Mouse (Mus musculus) MEL (cell line): ENCODE results near the gene Vps50. TPM values are rescaled to one million over a fixed set of nuclear protein-coding genes. Genes with fewer than 3 reads are reported as not detected.

Experiments
- DNase-seq: peaks from one replicate; pipeline ENCODE4 v3.0.0; 2011; ENCODE audit warnings: low read depth, low spot score
- H3K27ac ChIP-seq: 2 replicates; pipeline ENCODE4 v1.5.1; 2012; ENCODE audit warnings: low read depth, mild to moderate bottlenecking, control low read depth, low read length, moderate library complexity; ENCODE audit not compliant: control insufficient read depth
- H3K27me3 ChIP-seq, 2 experiments: fragments of 150-350 bp in 1 of 2; sonication (generic) in 1 of 2; 2 replicates each; pipeline ENCODE4 v1.6.1; 2012; ENCODE audit warnings: low read length in 2 of 2, mild to moderate bottlenecking in 2 of 2, improper control_type of control experiment in 1 of 2, moderate library complexity in 1 of 2; ENCODE audit not compliant: insufficient read depth in 2 of 2, control insufficient read depth in 1 of 2
- H3K36me3 ChIP-seq, 2 experiments: 2 replicates each; pipeline ENCODE4 v1.6.1; 2012 to 2014; ENCODE audit warnings: low read length in 2 of 2, improper control_type of control experiment in 1 of 2, inconsistent platforms in 1 of 2, mild to moderate bottlenecking in 1 of 2; ENCODE audit not compliant: insufficient read depth in 2 of 2, control insufficient read depth in 1 of 2
- H3K4me1 ChIP-seq, 2 experiments: fragments of 150-350 bp in 1 of 2; sonication (generic) in 1 of 2; 2 replicates each; pipeline ENCODE4 v1.6.1; 2012; ENCODE audit warnings: low read length in 2 of 2, improper control_type of control experiment in 1 of 2, mild to moderate bottlenecking in 1 of 2; ENCODE audit not compliant: insufficient read depth in 2 of 2, control insufficient read depth in 1 of 2
- H3K4me3 ChIP-seq, 2 experiments: fragments of 150-350 bp in 1 of 2; sonication (generic) in 1 of 2; 2 replicates each; pipeline ENCODE4 v1.5.1; 2012; ENCODE audit warnings: low read depth in 2 of 2, low read length in 2 of 2, mild to moderate bottlenecking in 2 of 2, moderate library complexity in 2 of 2, control low read depth in 1 of 2, improper control_type of control experiment in 1 of 2; ENCODE audit not compliant: control insufficient read depth in 1 of 2, insufficient read depth in 1 of 2
- H3K79me2 ChIP-seq: 2 replicates; pipeline ENCODE4 v1.6.1; 2012; ENCODE audit warnings: mild to moderate bottlenecking, low read length, moderate library complexity; ENCODE audit not compliant: control insufficient read depth, poor library complexity, insufficient read depth
- H3K9ac ChIP-seq: 2 replicates; pipeline ENCODE4 v1.6.1; 2012; ENCODE audit warnings: low read depth, mild to moderate bottlenecking, control low read depth, low read length, moderate library complexity; ENCODE audit not compliant: control insufficient read depth, poor library complexity, severe bottlenecking
- H3K9me3 ChIP-seq: fragments of 150-350 bp; sonication (generic); replicated peaks from 2 replicates; pipeline ENCODE4 v1.6.1; 2012; ENCODE audit warnings: mild to moderate bottlenecking, low read length, improper control_type of control experiment, moderate library complexity; ENCODE audit not compliant: insufficient read depth
- CHD2 ChIP-seq: IDR thresholded peaks from 2 replicates; pipeline ENCODE4 v1.6.1; 2011; ENCODE audit warnings: low read length, improper control_type of control experiment
- CTCF ChIP-seq, 3 experiments: IDR thresholded peaks in 2 of 3; conservative IDR thresholded peaks in 1 of 3; 2 replicates each; pipeline ENCODE4 v1.5.1; 2011 to 2012; ENCODE audit warnings: low read length in 3 of 3, low read depth in 2 of 3, mild to moderate bottlenecking in 2 of 3, improper control_type of control experiment in 1 of 3, inconsistent platforms in 1 of 3, mixed read lengths in 1 of 3, moderate library complexity in 1 of 3; ENCODE audit not compliant: control insufficient read depth in 1 of 3, insufficient read depth in 1 of 3, poor library complexity in 1 of 3, severe bottlenecking in 1 of 3
- ELF1 ChIP-seq: IDR thresholded peaks from 2 replicates; pipeline ENCODE4 v1.6.1; 2014; ENCODE audit warnings: low read depth, mild to moderate bottlenecking, inconsistent platforms, low read length, improper control_type of control experiment, moderate library complexity
- ETS1 ChIP-seq: IDR thresholded peaks from 2 replicates; pipeline ENCODE4 v1.6.1; 2012; ENCODE audit warnings: low read depth, mild to moderate bottlenecking, inconsistent platforms, low read length, improper control_type of control experiment, moderate library complexity
- HCFC1 ChIP-seq: IDR thresholded peaks from 2 replicates; pipeline ENCODE4 v1.6.1; 2012; ENCODE audit warnings: low read depth, mild to moderate bottlenecking, inconsistent platforms, low read length, improper control_type of control experiment, moderate library complexity
- MAFK ChIP-seq: IDR thresholded peaks from 2 replicates; pipeline ENCODE4 v1.6.1; 2011; ENCODE audit warnings: low read depth, mild to moderate bottlenecking, low read length, improper control_type of control experiment, borderline replicate concordance
- MEF2A ChIP-seq: IDR thresholded peaks from 2 replicates; pipeline ENCODE4 v1.6.1; 2014; ENCODE audit warnings: low read depth, mild to moderate bottlenecking, inconsistent platforms, low read length, improper control_type of control experiment; ENCODE audit not compliant: poor library complexity, insufficient replicate concordance, severe bottlenecking; ENCODE audit errors: extremely low read depth
- NELFE ChIP-seq: IDR thresholded peaks from 2 replicates; pipeline ENCODE4 v1.6.1; 2011; ENCODE audit warnings: low read depth, low read length, improper control_type of control experiment
- POLR2A ChIP-seq, 2 experiments: IDR thresholded peaks; 2 replicates each; pipeline ENCODE4 v1.6.1; 2011 to 2012; ENCODE audit warnings: low read length in 2 of 2, mild to moderate bottlenecking in 2 of 2, control low read depth in 1 of 2, improper control_type of control experiment in 1 of 2, low read depth in 1 of 2, moderate library complexity in 1 of 2; ENCODE audit not compliant: control insufficient read depth in 1 of 2, insufficient read depth in 1 of 2, poor library complexity in 1 of 2
- POLR2AphosphoS5 ChIP-seq: IDR thresholded peaks from 2 replicates; pipeline ENCODE4 v1.6.1; 2012; ENCODE audit warnings: low read depth, borderline replicate concordance, mild to moderate bottlenecking, inconsistent platforms, low read length, moderate library complexity, mixed read lengths
- RCOR1 ChIP-seq: IDR thresholded peaks from 2 replicates; pipeline ENCODE4 v1.6.1; 2012; ENCODE audit warnings: low read depth, mild to moderate bottlenecking, inconsistent platforms, low read length, improper control_type of control experiment
- SIN3A ChIP-seq: IDR thresholded peaks from 2 replicates; pipeline ENCODE4 v1.6.1; 2012; ENCODE audit warnings: low read length, improper control_type of control experiment, inconsistent platforms
- TAL1 ChIP-seq: IDR thresholded peaks from 2 replicates; pipeline ENCODE4 v1.6.1; 2012; ENCODE audit warnings: mild to moderate bottlenecking, inconsistent platforms, low read length, moderate library complexity, mixed read lengths
- TBP ChIP-seq: IDR thresholded peaks from 2 replicates; pipeline ENCODE4 v1.8.0; 2011; ENCODE audit warnings: low read depth, low read length, improper control_type of control experiment
- UBTF ChIP-seq: IDR thresholded peaks from 2 replicates; pipeline ENCODE4 v1.6.1; 2012; ENCODE audit warnings: low read depth, mild to moderate bottlenecking, inconsistent platforms, low read length, improper control_type of control experiment, moderate library complexity, borderline replicate concordance; ENCODE audit not compliant: insufficient read depth
- ZC3H11A ChIP-seq: IDR thresholded peaks from 2 replicates; pipeline ENCODE4 v1.6.1; 2012; ENCODE audit warnings: low read depth, mild to moderate bottlenecking, inconsistent platforms, low read length, improper control_type of control experiment
- ZMIZ1 ChIP-seq: IDR thresholded peaks from 2 replicates; pipeline ENCODE4 v1.6.1; 2012; ENCODE audit warnings: low read depth, mild to moderate bottlenecking, inconsistent platforms, low read length, improper control_type of control experiment, moderate library complexity
- ZNF384 ChIP-seq: IDR thresholded peaks from 2 replicates; pipeline ENCODE4 v1.6.1; 2012; ENCODE audit warnings: low read depth, mild to moderate bottlenecking, inconsistent platforms, low read length, improper control_type of control experiment
- polyA plus RNA-seq, 2 experiments: library from polyadenylated mRNA; stranded (reverse) in 1 of 2; unstranded in 1 of 2; fragments of >175 nt in 1 of 2; fragments of >200 nt in 1 of 2; gene quantifications; 2 replicates each; pipeline versions ENCODE4 v1.2.1 to v1.2.4; 2012; ENCODE audit warnings: low replicate concordance in 2 of 2, low read depth in 1 of 2; ENCODE audit not compliant: insufficient read length in 2 of 2, insufficient read depth in 1 of 2, missing spikeins in 1 of 2
- total RNA-seq: library from RNA; depleted of rRNA; stranded (reverse); fragments of 300-350 nt; gene quantifications from 2 replicates; pipeline ENCODE4 v1.2.3, GENCODE M21; 2012

Vps50 gene
- total and polyA plus RNA-seq, 3 experiments = 13.5 to 20.2 TPM; not detected in 1

DNA sequence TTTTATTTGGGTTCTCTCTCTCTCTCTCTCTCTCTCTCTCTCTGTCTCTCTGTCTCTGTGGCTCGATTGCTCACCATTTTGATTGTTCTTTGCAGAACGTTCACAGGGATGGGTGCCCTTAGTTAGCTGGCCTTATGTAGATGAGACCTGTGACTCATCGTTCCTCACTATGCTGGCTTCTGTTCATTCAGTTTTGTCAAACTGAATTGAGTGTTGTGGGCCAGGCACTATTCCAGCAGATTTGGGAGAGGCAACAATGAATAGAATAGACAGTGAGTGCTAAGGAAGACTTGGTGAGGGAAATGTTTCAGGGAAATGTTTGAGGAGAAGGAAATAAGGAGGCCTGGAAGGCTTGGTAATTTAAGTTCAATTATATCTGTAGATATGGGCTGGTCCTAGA, 2.1 kb downstream of the Vps50 start:
- peaks cover 26% of the 10 kb centered on the region for H3K79me2 ChIP-seq
- no peak for TF ChIP-seq ZC3H11A
- no peak for TF ChIP-seq ELF1
- no peak for TF ChIP-seq RCOR1
- no peak for TF ChIP-seq SIN3A
- TF ChIP-seq MAFK = no peak
- no peak for TF ChIP-seq ETS1
- no peak for TF ChIP-seq CTCF (IDR thresholded peaks at IDR 0.05 in 2 of 3, conservative IDR thresholded peaks at IDR 0.05 in 1 of 3; ENCODE audit: control insufficient read depth in 1 of 3, insufficient read depth in 1 of 3, low read depth in 2 of 3, low read length in 3 of 3, poor library complexity in 1 of 3, severe bottlenecking in 1 of 3)
- no peak for TF ChIP-seq CHD2
- TF ChIP-seq ZMIZ1 = no peak
- no peak for TF ChIP-seq MEF2A

DNA sequence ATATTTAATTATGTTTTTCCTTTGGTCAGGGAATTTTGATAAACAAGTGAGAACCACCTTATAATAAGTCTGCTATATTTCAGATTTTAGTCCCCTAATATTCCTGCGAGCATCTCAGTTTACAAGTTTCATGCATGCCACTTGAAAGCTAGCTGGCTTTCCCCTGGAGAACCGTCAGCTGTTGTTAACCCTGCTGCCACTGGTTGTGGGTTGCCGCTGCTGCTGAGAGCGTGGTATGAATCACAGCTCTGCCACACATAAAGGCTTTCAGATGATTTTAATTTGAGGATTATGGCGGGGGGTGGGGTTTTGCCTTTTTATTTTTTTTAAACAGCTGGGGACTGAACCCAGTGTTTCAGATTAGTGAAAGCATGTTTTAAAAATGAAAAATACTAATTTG, 7.1 kb downstream of the Vps50 start:
- Histone ChIP-seq H3K36me3 (peaks cover 2 to 3% of the 10 kb centered on the region in 2 experiments; a peak in 3 of 4 replicates), H3K4me3 (no peak overlapping the region), H3K9me3 (no peaks in the 10 kb centered on the region), H3K79me2 (peaks cover 15% of the 10 kb centered on the region), H3K4me1 (no peaks in the 10 kb centered on the region), H3K27me3 (no peaks in the 10 kb centered on the region), H3K27ac (no peak overlapping the region), H3K9ac (no peak overlapping the region)
- TF ChIP-seq MAFK (no peak), HCFC1 (no peak), RCOR1 (no peak), ZNF384 (no peak), POLR2AphosphoS5 (no peak), TBP (no peak), SIN3A (no peak), ZMIZ1 (no peak), UBTF (no peak), NELFE (no peak), TAL1 (no peak), POLR2A (IDR thresholded peaks at IDR 0.05; ENCODE audit: control insufficient read depth in 1 of 2, insufficient read depth in 1 of 2, low read depth in 1 of 2, low read length in 2 of 2, poor library complexity in 1 of 2) (no peak)
- no peak for DNase-seq

More for the DNA sequence above, 2.1 kb downstream of the Vps50 start:
- no peaks in the 10 kb centered on the region for H3K27me3 ChIP-seq
- no peak overlapping the region for H3K9ac ChIP-seq
- no peak for DNase-seq
- H3K27ac ChIP-seq = no peak overlapping the region
- H3K4me1 ChIP-seq = peaks cover 0 to 2% of the 10 kb centered on the region in 2 experiments; a peak in 2 of 4 replicates
- H3K4me3 ChIP-seq = no peak overlapping the region
- H3K9me3 ChIP-seq = no peaks in the 10 kb centered on the region
- H3K36me3 ChIP-seq = peaks cover 0 to 12% of the 10 kb centered on the region in 2 experiments; a peak in 2 of 4 replicates
